Mouse (Mus musculus): ENCODE measurements around the gene 1700019N19Rik.
A peak's percentile ranks its signal among the peaks of the same experiment; 100 is the strongest.

1700019N19Rik gene

GRCm38 (mm10) chr19:58794284-58794683 is at the start of gene 1700019N19Rik:
TSS of gene 1700019N19Rik (minus strand) at chr19:58794461.
- DNase-seq = no peak

DNA sequence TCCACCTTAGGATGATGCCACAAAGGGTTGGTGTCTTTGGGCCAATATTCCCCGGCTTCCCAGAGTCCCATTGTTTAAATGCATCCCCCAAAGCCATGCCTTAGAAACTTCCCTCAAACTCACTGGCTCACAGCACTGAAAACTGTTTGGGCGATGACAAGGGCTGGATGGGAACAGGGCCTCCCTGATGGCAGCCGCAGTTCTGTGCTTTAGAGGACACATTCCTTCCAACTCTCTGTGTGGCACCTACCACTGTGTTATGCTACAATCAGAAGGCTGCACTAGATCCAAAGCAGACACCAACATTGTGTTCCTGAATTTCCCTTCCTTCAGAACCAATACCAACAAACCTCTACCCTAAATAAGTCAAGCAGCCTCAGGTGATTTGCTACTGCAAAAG is 49.3 kb upstream of the 1700019N19Rik start:
- no peak for DNase-seq

DNA sequence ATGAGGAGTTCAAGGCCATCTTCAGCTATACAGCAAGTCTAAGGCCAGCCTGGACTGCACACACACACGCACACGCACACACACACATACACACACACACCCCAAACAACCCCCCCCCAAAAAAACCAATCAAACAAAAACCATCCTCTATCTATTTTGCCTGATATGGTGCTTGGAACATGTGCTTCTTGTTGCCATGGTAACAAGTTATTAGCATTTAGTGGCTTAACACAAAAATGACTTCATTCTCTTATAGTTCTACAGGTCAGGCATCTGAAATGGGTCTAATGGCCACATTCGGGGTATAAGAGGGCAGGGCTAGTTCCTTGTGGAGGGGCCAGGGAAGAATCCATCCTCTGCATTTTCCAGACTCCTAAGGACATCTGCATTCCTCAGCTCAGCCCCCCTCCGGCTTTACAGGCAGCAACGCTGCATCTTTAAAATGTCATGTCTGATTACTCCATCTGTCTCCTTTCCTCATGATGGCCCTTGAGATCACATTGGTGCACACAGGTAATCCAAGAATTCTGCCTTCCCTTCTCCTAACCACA is 46.5 kb upstream of the 1700019N19Rik start:
- DNase-seq = no peak

GRCm38 (mm10) chr19:58839806-58840205 is 45.5 kb upstream of the 1700019N19Rik start:
- DNase-seq = no peak

- no peak for DNase-seq
These were observed 45.1 kb upstream of the 1700019N19Rik start for GRCm38 (mm10) chr19:58839345-58839744.

- DNase-seq = peak in 1 of 2 experiments; percentile 27
These were observed 44.4 kb upstream of the 1700019N19Rik start for GRCm38 (mm10) chr19:58838706-58839105.

- DNase-seq = no peak
These were observed 39.4 kb upstream of the 1700019N19Rik start for GRCm38 (mm10) chr19:58833639-58834180.

DNA sequence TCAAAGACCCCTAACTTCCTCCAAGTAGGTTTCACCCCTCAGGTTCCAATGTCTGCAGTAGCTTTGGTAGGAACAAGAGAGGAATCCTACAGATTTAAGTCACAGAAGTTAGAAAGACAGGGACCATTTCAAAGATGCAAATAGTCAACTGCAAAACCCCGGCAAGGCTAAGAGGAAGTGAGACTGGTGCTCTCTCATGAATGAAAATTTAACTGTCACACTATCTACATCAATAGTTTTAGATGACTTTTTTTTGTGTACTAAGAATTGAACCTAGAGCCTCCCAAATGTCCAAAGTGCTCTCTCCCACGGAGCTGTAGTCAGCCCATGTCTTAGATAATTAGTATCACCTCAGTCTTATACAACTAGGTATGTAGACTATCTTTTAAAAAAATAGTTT is 38.7 kb upstream of the 1700019N19Rik start:
- no peak for DNase-seq

- DNase-seq = no peak
These were observed 37.1 kb upstream of the 1700019N19Rik start for GRCm38 (mm10) chr19:58831280-58831922.

DNA sequence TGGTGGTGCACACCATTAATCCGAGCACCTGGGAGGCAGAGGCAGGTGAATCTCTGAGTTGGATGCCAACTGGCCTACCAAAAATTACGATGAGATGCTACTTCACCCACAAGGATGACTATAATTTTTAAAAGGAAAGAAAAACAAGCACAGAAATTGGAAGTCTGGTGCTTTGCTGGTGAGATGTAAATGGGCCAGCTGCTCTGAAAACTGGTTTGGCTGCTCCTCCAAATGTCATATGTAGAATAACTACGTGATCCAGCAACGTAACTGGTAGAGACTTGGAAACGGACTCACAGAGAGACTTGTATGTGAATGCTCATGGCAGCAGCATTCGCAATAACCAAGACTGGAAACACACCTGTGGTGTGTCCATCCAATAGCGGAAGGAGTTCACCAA is 35.9 kb upstream of the 1700019N19Rik start:
- DNase-seq = no peak

DNA sequence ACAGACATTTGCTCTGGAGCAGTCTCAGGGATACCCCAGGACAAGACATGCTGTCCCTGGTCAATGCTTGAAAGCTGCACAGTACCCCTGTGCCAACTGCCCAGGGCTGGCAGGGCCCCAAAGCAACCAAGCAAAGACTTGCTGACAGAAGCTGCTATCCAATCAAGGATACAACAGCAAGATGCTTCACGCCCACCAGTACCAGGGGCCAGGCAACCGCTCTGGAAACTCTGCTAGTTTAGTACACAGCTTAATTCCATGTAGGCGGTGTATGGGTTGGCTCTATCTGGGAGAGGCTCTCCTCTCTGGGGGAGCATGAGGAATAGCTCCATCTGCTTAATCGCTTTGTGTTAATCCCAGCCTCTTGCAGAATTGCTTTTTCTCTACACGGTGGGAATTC is 35.3 kb upstream of the 1700019N19Rik start:
- no peak for DNase-seq

DNA sequence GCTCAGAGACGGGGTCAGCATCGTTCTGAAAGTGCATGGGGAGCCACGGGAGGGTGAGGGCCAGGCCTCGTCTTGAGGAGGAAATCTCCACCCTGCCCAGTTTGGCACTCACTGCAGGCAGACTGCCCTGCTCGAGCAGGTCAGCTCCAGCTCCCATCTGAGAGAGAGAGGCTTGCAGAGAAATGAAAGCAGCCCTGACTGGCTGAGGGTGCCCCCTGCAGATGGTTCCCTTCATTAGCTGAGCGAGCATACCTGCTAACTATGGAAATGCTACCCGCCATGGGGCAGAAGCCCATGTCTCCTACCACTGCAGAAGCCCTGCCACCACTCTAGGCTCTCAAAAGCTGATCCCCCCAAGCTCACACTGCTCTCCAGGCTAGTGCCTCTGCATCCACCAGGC is 33.4 kb upstream of the 1700019N19Rik start:
- DNase-seq = no peak

DNA sequence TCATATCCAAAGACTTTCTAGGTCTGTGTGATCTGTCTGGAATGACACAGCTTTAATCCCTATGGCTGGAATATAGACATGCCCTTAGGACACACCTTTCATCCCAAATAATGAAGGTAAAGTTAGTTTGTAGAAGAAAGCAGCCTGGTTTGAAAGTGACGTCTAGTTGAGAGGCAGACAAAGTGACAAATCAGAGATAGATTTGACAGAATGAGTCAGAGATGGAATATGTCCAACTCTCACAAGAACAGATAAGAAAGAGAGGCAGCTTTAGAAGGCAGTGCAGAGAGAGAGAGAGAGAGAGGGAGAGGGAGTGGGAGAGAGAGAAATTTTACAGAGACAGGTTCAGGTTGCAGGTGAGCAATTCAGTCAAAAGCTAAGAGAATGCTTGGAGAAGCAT is 30.1 kb upstream of the 1700019N19Rik start:
- DNase-seq = no peak

DNA sequence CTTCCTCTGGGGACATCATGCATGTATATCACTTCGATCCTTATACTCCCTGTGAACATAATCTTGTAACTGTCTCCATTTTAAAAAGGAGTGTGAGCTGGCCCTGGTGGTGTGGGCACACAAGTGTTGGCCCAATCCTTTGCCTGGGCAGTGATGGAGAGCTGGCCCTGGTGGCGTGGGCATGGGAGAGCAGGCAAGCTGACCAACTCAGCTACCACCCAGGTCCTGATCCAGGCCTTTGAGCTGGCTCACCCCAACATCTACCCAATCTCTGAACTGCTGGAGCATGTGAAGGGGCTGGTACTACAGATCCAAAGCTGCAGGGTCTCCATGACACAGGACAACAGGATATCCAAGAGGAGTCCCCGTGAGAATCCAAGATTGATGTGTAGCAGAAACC is 29.0 kb upstream of the 1700019N19Rik start:
- DNase-seq = no peak

DNA sequence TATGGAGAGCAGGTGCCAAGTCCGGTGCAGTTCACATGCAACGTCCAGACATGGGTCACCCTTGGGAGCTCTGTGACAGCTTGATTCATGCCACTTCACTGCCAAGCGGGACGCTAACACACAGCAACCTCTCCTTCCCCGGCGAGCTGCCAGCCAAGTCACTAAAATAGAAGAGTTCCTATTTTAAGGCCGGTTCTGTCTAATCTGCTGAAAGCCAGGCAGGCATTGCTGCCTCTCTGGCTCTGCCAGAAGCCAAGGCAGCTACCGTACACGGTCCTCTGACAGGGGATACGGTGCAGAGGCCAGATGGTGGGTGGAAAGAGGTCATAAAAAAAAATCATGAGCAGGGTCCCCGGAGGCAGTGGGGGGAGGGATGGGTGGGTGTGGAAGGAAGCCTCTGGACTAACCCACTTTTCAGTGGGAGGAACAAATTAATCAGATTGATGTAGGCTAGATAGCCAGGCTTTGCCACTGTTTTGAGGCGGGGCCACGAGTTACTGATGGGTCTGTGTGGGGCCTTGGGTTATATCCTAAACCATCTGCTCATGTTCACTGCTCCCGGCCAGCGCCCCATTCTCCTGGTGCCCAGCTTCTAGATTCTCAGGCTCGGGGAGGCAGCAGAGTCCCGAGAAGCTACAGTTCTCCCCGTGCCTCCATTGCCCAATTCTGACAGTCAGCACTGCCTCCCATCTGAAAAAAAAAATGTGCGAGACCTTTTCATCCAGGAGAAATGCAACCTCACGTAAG is 28.4 kb upstream of the 1700019N19Rik start:
- no peak for DNase-seq

DNA sequence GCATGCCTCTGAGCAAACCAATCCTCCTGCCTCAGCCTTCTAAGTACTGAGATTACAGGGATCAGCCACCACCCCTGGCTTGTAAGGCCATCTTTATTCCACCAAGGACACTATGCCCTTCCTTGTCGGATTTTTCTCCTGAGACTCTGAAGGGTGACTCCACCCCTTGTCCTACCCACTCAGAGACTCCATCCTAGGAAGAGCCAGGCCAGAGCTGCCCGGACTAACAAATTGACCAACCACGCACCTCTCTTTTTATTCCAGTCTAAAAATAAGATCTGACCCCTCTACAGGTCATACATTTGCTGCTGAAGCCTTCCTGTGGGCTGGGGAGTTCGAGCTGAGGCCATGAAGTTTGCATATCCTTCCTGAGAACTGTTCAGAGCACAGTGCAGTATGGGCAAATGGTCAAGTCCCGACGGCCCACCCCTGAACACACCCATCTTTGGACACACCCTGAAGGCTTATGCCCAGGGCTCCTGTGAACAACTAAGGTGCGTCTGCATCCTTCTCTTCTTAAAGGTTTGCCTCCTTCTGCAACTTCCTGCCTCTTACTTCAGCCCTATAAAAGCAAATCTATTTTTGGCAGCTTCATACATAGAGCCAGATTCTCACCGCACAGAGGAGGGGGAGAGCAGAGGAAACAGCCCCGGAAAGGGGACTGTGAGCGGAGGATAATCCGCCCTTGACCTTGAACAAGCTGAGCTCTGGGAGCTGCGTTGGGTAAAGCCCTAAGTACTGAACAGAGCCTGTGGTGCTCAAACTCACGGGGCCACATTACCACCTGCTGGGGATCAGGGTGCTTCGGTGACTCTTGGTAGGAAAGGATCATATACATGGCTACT is 24.5 kb upstream of the 1700019N19Rik start:
- no peak for DNase-seq

- no peak for DNase-seq
These were observed 23.1 kb upstream of the 1700019N19Rik start for GRCm38 (mm10) chr19:58817398-58817797.

GRCm38 (mm10) chr19:58816453-58817041 is 22.3 kb upstream of the 1700019N19Rik start:
- no peak for DNase-seq

- DNase-seq = no peak
These were observed 21.1 kb upstream of the 1700019N19Rik start for GRCm38 (mm10) chr19:58815179-58815922.

GRCm38 (mm10) chr19:58810536-58810935 is 16.3 kb upstream of the 1700019N19Rik start:
- no peak for DNase-seq

GRCm38 (mm10) chr19:58808864-58809263 is 14.6 kb upstream of the 1700019N19Rik start:
- DNase-seq = no peak

GRCm38 (mm10) chr19:58806364-58806763 is 12.1 kb upstream of the 1700019N19Rik start:
- DNase-seq = peak; percentile 68 to 76
